Mouse (Mus musculus): ENCODE results near the gene Rnf113a2.

GRCm38 (mm10) chr12:84399663-84400062, 17.3 kb upstream of the Rnf113a2 start:
- TF ChIP-seq CTCF (conservative IDR thresholded peaks at IDR 0.05; ENCODE audit: low read length) (no peak), NANOG (IDR thresholded peaks at IDR 0.05; ENCODE audit: borderline replicate concordance, low read length) (no peak)

All from E14TG2a.4 (cell line).